Mouse (Mus musculus) kidney, postnatal 10 days (tissue): ENCODE results near the gene Nadk2.

Source experiments
- DNase-seq: peaks from one replicate; pipeline ENCODE4 v3.0.0; 2021; ENCODE audit warnings: mixed read lengths

Nadk2 gene

DNA sequence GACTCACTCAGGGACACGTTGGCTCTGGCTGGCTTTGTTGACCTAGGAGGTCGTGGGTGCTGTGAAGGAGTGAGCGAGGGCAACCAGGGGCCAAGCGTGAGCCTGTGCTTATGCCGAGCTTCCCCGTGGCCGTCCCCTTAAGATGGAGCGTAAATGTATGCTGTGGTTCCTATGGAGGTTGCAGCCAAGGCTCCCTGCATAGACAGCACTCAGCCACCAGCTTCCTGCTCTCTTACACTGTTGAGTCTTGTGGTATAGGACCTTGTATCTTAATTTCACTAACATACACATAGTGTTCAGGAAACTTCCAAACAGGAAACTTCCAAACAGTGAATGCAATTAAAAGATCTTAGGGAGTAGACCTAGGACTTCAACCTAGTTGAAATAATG lies 17.6 kb downstream of the Nadk2 start:
- DNase-seq: no peak

DNA sequence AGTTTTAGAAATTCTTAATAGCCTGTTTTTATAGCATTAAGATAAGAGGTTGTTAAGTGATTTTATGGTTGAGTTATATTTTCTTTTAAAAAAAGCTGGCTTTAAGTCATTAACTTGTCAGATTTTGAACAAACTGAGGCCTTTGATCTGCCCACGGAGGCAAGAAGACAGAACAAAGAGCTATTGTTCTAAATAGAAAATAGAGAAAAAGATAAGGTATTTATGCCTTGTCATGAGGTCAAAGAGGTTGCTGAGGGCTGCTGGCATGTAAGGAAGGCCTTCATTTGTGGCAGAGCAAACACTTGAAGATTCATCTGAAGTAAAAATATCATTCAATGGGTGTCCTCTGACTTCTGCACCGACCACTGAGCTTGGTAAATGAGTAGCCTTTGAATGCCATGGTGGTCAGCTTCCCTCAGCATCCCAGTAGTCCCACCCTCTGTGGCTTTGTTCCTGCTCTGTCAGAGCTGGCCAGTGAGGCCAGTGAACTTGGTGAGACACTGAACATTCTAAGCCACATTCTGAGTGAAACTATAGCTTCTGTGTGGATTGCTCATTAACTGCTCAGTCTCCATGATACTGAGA lies 18.2 kb downstream of the Nadk2 start:
- no peak for DNase-seq

DNA sequence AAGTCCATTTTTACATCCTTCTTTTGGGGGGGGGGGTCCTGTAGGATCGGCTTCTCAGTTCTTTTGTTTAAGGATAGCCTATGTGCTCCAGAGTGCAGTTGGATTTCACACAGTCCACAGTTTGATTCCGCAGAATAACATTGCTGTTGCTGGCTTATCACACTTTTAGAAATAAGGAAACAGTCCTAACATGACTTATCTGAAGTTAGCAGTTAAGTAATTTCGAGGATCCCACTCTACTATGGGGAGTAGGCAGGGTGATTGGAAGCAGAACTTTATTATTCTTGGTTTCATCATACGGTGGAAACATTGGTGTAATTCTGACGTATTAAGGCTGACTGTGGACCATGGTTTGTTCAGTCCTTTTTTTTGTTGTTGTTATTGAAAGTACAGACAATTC lies 19.6 kb downstream of the Nadk2 start:
- DNase-seq: no peak

DNA sequence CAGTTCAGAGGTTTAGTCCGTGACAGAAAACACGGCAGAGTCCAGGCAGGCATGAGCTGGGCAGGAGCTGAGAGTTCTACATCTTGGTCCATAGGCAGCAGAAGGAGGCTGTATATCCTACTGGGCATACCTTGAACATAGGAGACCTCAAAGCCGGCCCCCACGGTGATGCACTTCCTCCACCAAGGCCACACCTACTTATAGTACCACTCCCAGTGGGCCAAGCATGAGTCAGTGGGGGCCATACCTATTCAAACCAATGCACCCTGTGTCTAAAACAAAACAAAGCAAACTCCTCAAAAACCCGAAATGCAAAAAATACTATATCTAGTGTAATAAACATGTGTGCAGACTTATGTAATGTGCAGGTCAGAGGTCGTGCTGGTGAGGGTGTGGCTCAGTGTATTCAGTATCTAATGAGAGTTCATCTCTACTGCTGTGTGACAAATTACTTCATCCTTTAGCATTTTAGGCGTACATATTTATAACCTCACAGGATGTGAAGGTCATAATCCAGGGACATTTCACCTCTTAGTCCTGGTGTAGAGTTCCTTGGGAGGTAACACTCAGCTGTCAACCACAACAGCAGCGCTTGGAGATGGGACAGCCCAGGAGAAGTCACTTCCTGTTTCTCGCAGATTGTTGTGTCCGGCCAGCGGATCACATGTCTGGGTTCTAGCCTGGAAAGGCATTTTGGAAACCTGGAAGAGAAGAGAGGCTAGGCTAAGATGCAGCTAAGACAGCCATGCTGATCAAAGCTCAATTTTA lies 22.7 kb downstream of the Nadk2 start:
- no peak for DNase-seq

DNA sequence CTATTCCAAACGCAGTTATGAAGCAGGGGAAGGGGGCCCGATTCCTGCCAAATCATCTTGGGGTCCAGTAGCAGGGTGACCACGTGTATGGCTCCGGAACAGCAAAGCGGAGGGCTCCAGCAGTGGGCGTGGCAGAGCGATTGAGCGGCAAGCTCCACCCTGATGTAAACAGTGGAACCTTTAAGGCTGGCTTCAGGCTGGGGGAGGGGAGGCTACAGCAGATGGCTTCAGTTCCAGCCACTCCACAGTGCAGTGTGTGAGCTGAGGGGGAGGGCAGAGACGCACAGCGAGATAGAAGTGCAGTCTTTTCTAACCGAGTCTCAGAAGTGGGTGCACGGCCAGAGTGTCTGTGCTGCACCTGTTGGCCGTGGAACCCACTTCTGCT lies 23.3 kb downstream of the Nadk2 start:
- peak; percentile 34 for DNase-seq

DNA sequence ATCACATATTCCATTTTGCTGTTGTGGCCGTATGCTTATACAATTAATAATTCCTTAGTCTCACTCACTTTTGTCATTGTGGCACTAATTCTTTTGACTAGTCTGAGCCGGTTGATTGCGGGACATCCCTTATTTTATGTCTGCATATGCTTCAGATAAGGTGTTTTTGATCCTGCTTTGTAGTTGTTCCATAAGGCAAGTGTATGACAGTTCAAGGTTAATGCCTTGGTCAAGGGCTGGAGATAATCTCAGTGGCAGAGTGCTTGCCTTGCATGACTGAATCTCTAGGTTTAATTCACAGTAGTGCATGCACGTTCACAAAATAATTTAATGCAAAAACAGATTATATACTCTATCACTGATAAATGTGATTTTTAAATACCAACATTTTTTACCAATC lies 25.8 kb downstream of the Nadk2 start:
- DNase-seq: no peak

DNA sequence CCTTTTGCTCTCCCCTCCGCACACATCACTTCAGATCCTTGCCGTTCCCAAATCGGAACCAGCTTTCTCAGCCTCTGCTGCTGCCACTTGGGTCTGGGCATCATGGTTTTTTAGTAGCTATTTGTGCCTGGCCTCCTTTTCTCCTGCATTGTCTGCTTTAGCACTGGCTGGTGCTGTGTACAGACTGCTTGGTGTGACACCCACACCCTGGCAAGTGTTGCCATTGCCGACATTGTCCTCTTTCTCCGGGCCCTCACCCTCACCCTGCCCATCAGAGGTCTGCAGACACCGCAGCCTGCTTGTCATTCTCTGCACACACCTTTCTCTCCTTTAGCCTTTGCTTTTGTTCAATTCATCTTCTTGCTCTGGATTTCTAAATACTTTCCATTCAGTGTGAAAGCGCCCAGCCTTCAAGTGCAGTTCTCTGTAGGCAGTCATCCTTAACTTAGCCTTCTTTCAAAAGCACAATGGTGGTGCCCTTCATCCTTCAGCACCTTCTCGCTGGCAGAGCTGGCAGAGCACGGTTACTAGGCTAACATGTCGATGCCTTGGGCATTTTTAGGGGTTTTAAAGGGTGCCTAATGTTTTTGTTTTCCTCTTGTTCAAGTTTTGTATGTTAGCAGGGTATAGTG lies 29.5 kb downstream of the Nadk2 start:
- DNase-seq: no peak

DNA sequence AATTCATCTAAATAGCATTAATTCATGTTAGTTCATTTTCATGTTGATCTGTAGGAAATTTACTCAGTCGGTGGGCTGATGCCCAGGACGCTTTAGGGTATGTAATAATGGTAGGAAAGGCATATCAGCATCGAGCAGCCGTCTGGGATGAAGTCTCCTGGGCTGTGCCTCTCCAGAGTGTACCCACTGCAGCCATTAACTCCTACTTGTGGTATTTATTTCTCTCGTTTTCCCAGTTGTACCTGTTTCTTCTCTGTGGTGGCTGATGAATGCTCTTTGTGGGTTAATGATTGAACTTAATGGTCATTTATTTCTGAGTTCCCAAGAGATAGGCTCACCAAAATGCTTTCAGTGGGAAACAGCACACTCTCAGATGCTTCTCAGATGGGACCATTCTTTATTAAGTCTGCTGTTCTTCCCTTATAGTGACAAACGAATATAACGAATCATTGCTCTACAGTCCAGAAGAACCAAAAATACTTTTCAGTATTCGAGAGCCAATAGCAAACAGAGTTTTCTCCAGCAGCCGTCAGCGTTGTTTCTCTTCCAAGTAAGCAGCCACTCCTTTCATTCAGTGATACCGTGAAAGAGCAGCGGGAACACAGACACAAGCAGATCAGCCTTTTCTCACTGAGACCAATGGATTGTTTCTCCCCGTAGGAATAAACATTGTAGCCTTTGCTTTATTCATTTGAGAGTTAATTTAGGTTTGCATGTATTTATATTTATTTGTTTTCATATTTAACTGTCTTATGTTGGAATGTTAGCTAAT lies 35.4 kb downstream of the Nadk2 start:
- no peak for DNase-seq

DNA sequence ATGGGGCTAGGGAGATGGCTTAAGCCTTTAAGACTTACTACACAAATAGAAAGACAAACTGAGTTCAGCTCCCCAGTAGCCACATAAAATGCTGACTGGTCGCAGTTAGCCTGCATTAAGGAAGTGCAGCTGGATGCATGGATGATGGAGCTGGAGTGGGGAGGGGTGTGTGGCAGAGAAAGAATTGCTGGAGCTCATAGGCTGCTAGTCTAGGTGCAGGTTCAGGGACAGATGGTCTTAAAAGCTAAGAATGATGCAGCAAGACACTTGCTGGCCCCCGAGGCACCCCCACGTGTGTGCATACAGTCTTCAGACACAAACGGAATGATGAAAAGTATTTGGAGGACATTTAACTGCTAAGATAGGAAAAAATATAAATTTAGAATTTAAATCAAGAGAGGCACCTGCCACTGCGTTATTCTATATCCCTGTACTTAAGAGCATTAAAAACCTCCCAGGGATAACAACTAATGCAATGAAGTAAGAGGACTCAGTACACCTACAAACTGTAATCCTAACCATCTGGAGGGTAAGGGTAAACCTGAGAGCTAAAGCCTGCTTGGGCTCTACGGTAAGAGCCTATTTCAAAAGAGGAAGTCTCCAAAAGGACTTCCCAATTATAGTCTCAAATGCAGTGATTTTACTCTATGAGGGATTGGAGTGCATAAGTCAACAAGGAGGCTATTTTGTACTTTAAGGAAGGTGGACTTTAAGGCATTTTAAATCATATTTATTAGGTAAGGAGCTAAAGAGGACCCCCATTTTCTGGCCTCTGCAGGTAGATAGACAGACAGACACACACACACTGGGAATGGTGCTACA lies 39.7 kb downstream of the Nadk2 start:
- DNase-seq: no peak

DNA sequence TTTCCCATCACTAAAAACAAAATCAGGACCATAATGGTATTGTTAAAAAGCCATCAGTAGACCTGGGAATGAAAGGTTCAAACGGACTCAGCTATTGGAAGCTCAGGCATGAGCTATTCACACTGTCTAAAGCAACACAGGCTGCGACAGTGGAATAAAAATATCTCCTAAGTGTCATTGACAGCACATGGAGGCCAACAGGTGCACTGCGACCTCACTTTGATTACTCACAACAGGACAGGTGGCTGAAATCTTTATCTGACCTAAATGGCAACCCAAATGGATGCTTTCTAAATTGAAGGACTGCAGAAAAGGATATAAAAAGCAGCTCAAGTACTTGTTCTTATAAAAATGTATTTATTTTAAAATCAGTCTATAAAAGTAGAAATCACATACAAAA lies 40.6 kb downstream of the Nadk2 start:
- DNase-seq: no peak

DNA sequence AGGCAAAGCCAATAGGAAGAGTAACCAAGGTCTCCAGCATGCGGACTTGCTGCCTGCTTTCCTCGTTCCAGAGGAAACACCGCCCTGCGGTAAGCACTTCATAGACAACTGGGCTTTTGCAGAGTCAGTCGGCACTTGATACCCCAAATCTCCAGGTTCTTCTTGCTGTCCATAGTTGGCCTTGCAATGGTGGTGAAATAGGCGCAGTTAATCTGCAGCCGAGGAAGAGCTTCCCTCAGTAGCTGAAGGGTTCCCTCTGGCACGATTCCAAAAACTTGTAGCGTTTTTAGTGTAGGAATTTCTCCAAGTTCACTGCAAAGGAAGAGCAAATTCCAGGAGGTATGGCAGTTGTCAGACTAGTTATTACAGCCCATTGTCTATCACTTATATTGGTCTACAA lies 42.5 kb downstream of the Nadk2 start:
- no peak for DNase-seq

DNA sequence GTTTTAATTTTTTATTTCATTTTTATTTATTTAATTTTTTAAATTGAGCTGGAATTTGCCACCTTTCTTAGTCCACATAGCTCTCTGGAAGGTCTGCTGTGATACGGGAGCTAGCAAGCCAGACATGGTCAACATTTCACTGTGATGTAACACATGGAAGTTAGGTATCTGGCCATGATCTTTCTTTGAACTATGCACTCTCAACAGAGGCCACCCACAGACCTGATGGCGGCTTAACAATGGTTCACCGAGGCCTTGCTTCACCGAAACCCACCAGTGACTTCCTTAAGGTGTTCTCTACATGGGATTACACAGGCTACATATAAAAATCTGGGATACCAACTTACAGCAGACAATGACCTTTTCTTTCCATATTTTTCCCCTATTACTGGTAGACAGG lies 43.1 kb downstream of the Nadk2 start:
- no peak for DNase-seq

DNA sequence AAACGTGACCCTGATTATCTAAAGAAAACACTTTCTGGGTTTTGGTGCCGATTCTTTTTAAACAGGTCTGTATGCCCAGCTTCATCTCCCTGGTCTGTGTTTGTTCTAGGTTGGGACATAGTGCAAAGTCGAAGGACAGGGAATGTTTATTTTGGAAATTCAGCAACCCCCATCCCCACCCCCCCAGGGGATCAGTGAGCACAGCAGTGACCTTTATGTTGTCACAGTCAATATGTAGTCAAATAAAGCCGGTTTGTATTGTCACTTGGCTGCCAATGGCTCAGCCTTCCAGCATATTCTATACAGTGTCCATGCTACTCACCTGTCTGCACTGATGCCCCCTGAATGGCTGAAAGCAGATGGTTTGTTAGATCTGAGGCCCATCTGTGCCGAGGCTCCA lies 43.5 kb downstream of the Nadk2 start:
- no peak for DNase-seq

DNA sequence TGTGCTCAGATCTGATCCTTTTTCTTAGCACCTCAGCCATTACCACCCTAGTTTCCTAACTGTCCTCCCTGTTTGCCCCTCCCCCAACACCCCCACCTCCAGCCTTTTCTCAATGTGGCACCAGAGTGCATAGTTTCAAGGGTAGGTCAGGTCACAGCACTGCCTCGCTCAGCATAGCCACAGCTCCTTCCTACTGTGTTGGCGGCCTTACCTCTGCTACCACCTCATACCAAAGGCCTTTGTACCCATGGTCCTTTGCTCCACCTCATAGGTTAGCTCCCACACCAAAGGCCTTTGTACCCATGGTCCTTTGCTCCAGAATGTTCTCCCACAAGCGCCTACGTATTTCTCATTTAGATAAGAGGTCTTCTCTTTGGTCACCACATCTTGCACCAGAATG lies 47.8 kb downstream of the Nadk2 start:
- DNase-seq: no peak

DNA sequence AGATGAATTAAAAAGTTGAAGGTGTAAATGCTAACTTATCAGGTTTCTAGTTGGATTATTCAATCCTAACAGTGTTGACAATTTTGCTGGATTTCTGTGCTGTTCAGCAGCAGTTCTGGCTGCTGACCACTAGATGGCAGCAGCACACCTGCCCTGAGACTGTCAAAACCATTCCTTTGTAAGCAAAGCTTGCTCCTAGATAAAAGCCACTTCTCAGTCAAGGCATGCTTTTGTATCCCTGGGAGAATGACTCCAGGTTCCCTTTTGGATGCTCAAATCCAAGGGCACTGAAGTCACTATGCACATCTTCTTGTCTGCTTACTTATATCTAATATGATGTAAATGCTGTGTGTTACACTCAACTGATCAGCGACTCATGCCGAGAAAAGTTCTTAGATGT lies 49.0 kb downstream of the Nadk2 start:
- DNase-seq: peak; percentile 63

DNA sequence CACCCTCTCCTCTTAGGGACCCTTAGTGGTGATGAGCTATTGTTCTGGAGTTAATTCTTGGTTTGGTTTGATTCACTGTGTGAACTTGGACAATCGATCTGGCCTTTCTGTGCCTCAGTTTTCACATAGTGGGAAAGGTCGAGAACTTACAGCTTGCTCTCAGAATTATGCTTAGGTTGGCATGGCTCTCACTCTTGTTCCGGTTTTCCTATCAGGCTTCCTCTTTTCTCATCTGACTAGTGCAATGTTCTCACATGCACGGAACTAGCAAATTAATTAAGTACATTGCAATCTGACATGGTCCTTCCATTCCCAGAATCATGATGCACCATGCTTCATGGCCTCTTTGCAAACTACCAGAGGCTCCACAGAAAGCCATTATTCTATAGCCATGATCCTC lies 51.9 kb downstream of the Nadk2 start:
- DNase-seq: no peak

DNA sequence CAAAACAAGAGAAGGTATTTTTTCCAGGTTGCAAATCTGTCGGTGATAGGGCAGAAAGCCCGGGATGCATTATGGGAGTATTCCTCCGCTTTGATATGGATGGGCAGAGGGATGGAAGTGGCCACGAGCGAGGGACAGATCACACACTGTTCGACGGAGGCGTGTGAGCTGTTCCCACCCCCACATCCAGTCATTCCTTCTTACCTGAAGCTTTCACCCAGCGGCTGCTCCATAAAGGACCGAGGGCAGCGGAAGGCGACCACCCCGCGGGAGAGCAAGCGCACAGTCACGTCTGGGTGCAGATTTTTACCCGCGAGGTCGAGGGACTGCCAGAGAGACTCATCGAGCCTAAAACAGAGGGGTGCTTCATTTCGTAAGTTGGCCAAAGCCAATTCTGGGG lies 53.8 kb downstream of the Nadk2 start:
- no peak for DNase-seq

DNA sequence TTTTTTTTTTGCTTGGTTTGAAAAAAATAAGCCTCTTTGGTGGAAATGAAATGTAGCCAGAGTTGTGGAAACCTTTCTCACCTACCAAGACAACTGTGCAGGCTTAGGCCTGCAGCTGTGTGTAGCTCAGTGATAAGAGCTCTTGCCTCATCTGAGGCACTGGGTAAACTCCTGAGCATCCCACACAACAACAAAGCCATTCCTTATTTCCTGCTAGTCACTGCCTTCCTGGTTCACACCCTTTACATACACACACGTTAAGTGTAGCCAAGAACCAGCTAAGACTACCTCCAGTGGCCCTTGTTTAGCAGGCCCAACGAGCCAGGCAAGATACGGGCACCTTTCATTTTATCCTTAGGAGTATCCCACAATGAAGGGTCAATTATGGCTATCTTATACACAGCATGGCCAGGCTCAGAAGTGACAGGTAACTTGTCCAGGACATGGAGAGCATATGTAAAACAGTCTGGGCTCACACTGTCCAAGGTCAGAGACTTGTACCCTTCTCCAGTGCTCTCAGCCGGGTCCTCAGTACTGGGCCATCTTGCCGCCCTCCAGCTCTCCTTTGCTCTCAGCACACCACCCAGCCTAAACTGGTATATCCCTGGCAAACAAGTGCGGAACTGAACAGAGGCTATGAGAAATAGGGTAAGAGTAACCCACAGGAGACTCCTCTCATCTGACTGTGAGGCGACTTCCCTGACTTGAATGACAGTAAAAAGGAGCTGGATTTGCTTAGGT lies 56.2 kb downstream of the Nadk2 start:
- DNase-seq: no peak

DNA sequence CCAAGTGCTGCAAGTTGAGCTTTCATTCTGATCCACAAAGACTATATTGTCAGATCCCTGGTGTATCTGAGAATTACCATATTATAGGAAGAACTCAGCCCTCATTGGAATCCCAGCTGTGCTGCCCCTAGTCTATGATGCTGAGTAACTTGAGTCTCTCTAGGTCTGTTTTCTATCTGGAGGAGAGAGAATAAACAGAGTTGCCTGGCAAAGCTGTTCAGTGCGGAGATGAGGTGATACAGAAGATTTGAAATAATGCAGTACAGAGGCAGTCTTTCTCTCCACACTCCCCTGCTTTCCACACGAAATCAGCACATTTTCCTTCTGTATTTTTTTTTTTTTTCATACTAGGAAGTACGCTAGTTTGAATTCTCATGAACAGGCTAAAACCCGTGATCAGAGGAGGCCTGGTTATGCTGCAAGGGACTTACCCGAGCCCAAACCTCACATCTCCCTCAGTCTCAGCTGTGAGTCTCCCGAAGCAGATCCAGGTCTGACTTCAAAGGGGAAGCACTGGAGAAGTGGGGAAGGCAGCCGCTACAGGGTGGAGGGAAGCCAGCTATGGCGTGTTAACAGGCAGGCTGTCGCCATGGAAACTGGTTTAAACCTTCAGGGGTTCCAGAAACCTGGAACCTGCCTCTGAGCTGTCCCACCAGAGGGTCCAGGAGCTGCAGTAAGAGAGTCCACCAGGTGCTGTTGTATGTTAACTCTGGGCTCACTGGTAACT lies 59.9 kb downstream of the Nadk2 start:
- DNase-seq: no peak

DNA sequence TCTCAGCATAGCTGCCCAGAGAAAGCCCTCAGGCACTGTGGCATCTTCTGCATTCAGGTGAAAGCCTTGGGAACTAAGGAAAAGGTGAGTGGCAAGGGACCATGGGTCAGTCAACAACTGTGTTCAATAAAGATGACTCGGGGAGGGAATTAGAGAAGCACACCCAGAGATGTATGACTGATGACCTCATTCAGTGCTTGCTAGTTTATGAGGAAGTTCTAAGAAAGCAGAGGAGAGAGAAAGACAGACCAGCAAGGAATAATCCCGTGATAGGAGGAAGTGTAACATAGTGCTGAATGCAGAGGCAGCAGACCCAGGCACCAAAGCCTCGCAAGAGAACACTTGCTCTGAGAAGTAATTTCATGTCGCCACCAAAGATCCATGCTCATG lies 60.4 kb downstream of the Nadk2 start:
- no peak for DNase-seq

DNA sequence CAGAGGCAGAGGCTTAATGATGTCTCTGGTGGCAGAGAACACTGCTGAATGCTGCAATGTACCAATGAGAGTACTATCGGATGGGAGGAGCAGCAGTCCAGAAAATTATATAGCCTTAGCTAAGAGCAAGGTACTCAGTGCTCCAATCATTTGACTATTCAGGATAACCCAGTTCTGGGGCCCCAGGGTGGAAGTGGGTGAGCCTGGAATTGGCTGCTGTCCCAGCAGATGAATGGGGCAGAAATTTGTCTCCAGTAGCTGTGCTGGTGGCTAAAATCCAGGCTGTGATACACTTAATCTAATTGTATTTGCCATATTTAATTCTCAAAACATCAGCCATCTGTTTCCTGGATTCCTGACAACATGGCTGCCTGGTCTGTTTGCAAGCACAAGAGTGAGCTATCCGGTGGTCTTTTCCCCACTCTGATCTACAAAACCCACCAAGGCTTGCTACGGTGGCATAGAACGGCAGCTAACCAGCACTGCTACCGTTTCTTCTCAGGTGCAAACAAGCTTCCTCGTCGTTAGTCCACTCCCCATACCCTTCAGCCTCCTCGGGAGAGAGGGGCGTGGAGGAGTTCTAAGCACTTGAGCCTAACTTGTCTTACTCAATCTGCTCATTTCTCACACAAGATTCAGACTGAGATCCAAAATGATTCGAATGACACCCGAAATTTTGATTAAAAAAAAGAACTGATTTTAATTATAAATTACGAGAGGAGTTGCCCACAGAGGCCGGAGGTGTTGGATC lies 61.8 kb downstream of the Nadk2 start:
- DNase-seq: peak; percentile 39
